Mouse (Mus musculus): ENCODE measurements around the gene Syngr3. TPM values are rescaled to one million over a fixed set of nuclear protein-coding genes. Genes with fewer than 3 reads are reported as not detected.

Syngr3 gene
- polyA plus RNA-seq, 1 experiment from 2014 or later, result 14.0 TPM

DNA sequence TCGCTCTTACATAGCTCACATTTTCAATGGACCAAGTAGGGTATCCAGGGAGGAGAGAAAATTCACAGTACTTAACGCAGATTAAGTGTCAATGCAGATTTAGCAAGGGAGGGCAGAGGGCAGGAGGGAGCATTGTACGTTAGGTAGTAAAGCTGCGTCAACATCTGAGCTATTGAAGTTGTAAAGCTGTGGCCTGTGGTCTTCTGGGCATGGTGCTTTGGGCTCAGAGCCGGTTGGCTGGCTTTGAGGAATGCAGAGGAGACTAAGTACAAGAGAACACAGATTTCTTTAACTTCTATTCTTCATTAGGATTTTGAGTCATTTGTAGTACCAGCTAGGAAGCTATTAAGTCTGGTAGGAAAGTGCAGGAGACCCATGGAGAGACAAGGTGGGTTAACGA is 25.8 kb upstream of the Syngr3 start:
- H3K9ac ChIP-seq (ENCODE audit: low read length), result no peak overlapping the region
- H3K4me1 ChIP-seq (replicated peaks; ENCODE audit: control insufficient read depth, insufficient read depth, low read length), result no peaks in the 10 kb centered on the region; the same call in 1 of the 2 replicates
- no peaks in the 10 kb centered on the region for H3K9me3 ChIP-seq (ENCODE audit: control insufficient read depth, low read length)
- H3K27me3 ChIP-seq (ENCODE audit: control insufficient read depth, insufficient read depth, low read length), result no peaks in the 10 kb centered on the region
- WGBS, result 43% methylated on average over 6 of the region's 6 CpGs
- DNase-seq (ENCODE audit: low spot score) (no peak), ATAC-seq (replicated peaks; ENCODE audit: low FRiP score) (no peak)
- no peaks in the 10 kb centered on the region for H3K36me3 ChIP-seq (ENCODE audit: control insufficient read depth, insufficient read depth, low read length)
- H3K27ac ChIP-seq (ENCODE audit: low read depth, low read length), result no peak overlapping the region
- H3K4me3 ChIP-seq (ENCODE audit: low read depth, low read length), result no peak overlapping the region
- no peak overlapping the region for H3K4me2 ChIP-seq (ENCODE audit: low read depth, low read length, severe bottlenecking)

DNA sequence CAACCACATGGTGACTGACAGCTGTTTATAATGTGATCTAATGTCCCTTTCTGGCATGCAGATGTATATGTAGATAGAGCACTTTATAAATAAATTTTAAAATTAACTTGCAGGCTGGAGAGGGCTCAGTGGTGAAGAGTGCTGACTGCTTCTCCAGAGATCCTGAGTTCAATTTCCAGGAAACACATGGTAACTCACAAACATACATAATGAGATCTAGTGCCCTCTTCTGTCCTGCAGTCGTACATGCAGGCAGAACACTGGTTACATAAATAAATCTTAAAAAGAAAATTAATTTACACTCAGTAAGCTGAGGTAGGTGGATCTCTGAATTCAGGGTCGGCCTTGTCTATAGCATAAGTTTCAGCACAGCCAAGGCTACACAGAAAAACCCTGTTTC is 18.9 kb upstream of the Syngr3 start:
- WGBS, result 35% methylated on average over 2 of the region's 2 CpGs
- Histone ChIP-seq H3K9ac (ENCODE audit: low read length) (no peak overlapping the region), H3K27ac (ENCODE audit: low read depth, low read length) (no peak overlapping the region), H3K27me3 (ENCODE audit: control insufficient read depth, insufficient read depth, low read length) (no peaks in the 10 kb centered on the region), H3K4me3 (ENCODE audit: low read depth, low read length) (no peak overlapping the region), H3K9me3 (ENCODE audit: control insufficient read depth, low read length) (no peaks in the 10 kb centered on the region), H3K4me1 (replicated peaks; ENCODE audit: control insufficient read depth, insufficient read depth, low read length) (no peaks in the 10 kb centered on the region), H3K36me3 (ENCODE audit: control insufficient read depth, insufficient read depth, low read length) (no peaks in the 10 kb centered on the region; the same call in 1 of the 2 replicates), H3K4me2 (ENCODE audit: low read depth, low read length, severe bottlenecking) (no peak overlapping the region)
- no peak for ATAC-seq (replicated peaks; ENCODE audit: low FRiP score)
- no peak for DNase-seq (ENCODE audit: low spot score)

DNA sequence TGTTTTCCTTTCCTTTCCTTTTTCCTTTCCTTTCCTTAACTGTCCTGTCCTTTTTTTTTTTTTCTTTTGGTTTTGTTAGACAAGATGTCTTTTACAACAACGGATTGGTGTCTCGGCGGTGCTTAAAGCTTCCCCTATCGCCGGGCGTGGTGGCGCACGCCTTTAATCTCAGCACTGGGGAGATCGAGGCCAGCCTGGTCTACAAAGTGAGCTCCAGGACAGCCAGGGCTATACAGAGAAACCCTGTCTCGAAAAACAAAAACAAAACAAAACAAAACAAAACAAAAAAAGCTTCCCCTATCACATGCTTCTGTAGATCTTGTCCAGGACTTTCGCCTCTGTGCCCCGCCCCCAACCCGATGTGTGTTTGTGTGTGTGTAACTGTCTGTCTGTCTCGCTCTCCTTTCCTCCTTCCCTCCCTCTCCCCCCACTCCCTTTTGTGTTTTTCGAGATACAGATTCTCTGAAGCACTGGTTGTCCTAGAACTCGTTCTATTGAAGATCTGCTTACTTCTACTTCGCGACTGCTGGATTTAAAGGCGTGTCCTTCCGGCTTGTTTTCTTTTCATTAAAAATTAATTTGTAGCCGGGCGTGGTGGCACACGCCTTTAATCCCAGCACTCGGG is 18.2 kb upstream of the Syngr3 start:
- DNase-seq (ENCODE audit: low spot score), result no peak
- H3K9me3 ChIP-seq (ENCODE audit: control insufficient read depth, low read length), result no peaks in the 10 kb centered on the region
- peak overlapping the region; percentile 71 for H3K4me2 ChIP-seq (ENCODE audit: low read depth, low read length, severe bottlenecking)
- ATAC-seq (replicated peaks; ENCODE audit: low FRiP score), result peak; percentile 64
- H3K27ac ChIP-seq (ENCODE audit: low read depth, low read length), result no peak overlapping the region
- no peaks in the 10 kb centered on the region for H3K4me1 ChIP-seq (replicated peaks; ENCODE audit: control insufficient read depth, insufficient read depth, low read length)
- no peaks in the 10 kb centered on the region for H3K27me3 ChIP-seq (ENCODE audit: control insufficient read depth, insufficient read depth, low read length)
- peak overlapping the region; percentile 50 for H3K9ac ChIP-seq (ENCODE audit: low read length)
- 6% methylated on average over 24 of the region's 24 CpGs for WGBS
- peak overlapping the region; percentile 45 for H3K4me3 ChIP-seq (ENCODE audit: low read depth, low read length)
- no peaks in the 10 kb centered on the region; the same call in 1 of the 2 replicates for H3K36me3 ChIP-seq (ENCODE audit: control insufficient read depth, insufficient read depth, low read length)

DNA sequence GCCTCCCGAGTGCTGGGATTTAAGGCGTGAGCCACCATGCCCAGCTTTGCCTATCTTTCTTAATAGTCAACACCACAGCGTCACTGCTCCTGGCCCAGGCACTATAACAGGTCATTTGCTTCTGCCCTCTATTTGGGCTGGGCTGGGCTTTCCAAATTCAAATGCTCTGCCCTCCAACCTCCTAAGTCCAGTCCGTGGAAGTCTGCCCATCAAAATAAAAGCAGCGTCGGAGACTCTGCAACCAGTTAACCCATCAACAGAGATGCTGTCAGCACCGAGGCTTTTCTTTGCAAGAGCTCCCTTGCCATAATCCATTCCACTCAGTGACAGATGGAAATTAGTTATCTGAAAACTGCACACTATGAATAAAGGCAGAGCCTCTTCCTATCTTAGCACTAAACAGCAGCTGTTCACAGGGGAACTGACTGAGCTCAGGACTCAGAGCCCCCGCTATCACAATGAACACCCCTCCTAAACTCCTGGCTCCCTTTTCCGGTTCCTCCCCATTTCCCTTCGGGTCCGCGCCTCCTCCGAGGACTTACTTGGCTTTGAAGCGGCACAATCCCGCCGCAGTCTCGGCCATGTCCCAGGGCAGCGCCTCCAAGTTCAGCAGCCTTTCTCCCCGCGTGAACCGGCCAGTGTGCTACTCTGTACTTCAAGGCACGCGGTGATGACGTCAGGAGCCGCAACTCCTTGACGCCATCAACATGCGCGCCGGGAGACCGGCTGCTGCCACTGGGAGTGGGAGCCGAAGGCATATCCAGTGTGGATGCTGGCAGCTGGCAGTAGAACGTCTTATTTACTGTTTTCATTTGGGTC is 17.4 kb upstream of the Syngr3 start, which contains the start of gene Tbl3:
TSS of gene Tbl3 (minus strand) at position 679 of the 819 bp plus-strand sequence.
- ATAC-seq (replicated peaks; ENCODE audit: low FRiP score), result peak; percentile 87
- Histone ChIP-seq H3K4me2 (ENCODE audit: low read depth, low read length, severe bottlenecking) (peak within 1 kb of the TSS; percentile 71), H3K27ac (ENCODE audit: low read depth, low read length) (0 out of 2 replicates have a peak within 1 kb of the TSS, but pooled peaks have one; percentile 0), H3K9ac (ENCODE audit: low read length) (peak within 1 kb of the TSS; percentile 50), H3K27me3 (ENCODE audit: control insufficient read depth, insufficient read depth, low read length) (no peaks in the 10 kb centered on the region), H3K9me3 (ENCODE audit: control insufficient read depth, low read length) (no peaks in the 10 kb centered on the region), H3K36me3 (ENCODE audit: control insufficient read depth, insufficient read depth, low read length) (no peaks in the 10 kb centered on the region; the same call in 1 of the 2 replicates), H3K4me1 (replicated peaks; ENCODE audit: control insufficient read depth, insufficient read depth, low read length) (no peaks in the 10 kb centered on the region), H3K4me3 (ENCODE audit: low read depth, low read length) (peak within 1 kb of the TSS; percentile 45)
- DNase-seq (ENCODE audit: low spot score), result peak; percentile 96
- WGBS, result 5% methylated on average over 32 of the region's 32 CpGs

DNA sequence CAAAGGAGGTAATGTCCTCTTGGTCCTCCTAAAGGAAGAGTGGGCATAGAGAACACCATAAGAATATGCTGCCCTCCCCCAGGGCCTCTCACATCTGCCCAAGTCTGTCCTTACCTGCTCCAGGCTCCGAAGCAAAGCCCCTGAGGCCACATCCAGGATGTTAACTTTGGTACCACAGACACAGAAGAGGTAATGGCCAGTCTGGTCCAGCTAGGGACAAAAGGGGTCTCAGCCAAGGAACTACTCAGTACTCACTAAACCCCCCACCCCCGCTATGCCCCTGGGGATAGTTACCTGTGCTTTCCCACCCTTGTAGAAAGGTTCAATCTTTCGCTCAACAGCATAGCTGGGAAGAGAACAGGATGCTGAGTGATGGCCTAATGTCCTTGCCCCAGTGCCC is 16.1 kb upstream of the Syngr3 start:
- no peaks in the 10 kb centered on the region for H3K27me3 ChIP-seq (ENCODE audit: control insufficient read depth, insufficient read depth, low read length)
- H3K9me3 ChIP-seq (ENCODE audit: control insufficient read depth, low read length), result no peaks in the 10 kb centered on the region
- H3K4me3 ChIP-seq (ENCODE audit: low read depth, low read length), result no peak overlapping the region
- no peaks in the 10 kb centered on the region for H3K4me1 ChIP-seq (replicated peaks; ENCODE audit: control insufficient read depth, insufficient read depth, low read length)
- no peak overlapping the region for H3K4me2 ChIP-seq (ENCODE audit: low read depth, low read length, severe bottlenecking)
- no peak overlapping the region for H3K9ac ChIP-seq (ENCODE audit: low read length)
- peaks cover 2% of the 10 kb centered on the region; the same call in 1 of the 2 replicates for H3K36me3 ChIP-seq (ENCODE audit: control insufficient read depth, insufficient read depth, low read length)
- WGBS, result 97% methylated on average over 3 of the region's 3 CpGs
- no peak for DNase-seq (ENCODE audit: low spot score)
- no peak for ATAC-seq (replicated peaks; ENCODE audit: low FRiP score)
- H3K27ac ChIP-seq (ENCODE audit: low read depth, low read length), result no peak overlapping the region

DNA sequence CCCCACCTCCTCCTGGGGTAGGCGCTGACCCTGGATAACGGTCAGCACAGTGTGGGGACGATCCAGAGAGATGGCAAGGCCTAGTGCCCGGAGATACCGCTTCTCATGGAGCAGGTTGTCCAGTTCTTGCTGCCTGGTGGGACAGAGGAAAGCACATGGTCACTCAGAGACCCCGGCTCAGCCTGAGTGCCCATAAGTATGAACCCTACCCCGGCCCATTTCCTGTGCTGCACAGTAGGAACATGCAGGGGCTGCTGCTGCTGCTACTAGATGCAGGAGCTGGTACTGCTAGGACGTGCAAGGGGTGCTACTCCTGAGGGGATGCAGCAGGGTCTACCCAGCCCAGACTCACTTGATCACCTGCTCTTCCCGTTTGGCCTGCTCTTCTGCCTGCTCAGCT is 11.5 kb upstream of the Syngr3 start:
- Histone ChIP-seq H3K9ac (ENCODE audit: low read length) (no peak overlapping the region), H3K4me1 (replicated peaks; ENCODE audit: control insufficient read depth, insufficient read depth, low read length) (peaks cover 6% of the 10 kb centered on the region), H3K36me3 (ENCODE audit: control insufficient read depth, insufficient read depth, low read length) (peaks cover 9% of the 10 kb centered on the region; the same call in 1 of the 2 replicates), H3K9me3 (ENCODE audit: control insufficient read depth, low read length) (no peaks in the 10 kb centered on the region), H3K27me3 (ENCODE audit: control insufficient read depth, insufficient read depth, low read length) (no peaks in the 10 kb centered on the region), H3K4me2 (ENCODE audit: low read depth, low read length, severe bottlenecking) (no peak overlapping the region), H3K4me3 (ENCODE audit: low read depth, low read length) (no peak overlapping the region), H3K27ac (ENCODE audit: low read depth, low read length) (no peak overlapping the region)
- 92% methylated on average over 9 of the region's 9 CpGs for WGBS
- no peak for ATAC-seq (replicated peaks; ENCODE audit: low FRiP score)
- DNase-seq (ENCODE audit: low spot score), result no peak

DNA sequence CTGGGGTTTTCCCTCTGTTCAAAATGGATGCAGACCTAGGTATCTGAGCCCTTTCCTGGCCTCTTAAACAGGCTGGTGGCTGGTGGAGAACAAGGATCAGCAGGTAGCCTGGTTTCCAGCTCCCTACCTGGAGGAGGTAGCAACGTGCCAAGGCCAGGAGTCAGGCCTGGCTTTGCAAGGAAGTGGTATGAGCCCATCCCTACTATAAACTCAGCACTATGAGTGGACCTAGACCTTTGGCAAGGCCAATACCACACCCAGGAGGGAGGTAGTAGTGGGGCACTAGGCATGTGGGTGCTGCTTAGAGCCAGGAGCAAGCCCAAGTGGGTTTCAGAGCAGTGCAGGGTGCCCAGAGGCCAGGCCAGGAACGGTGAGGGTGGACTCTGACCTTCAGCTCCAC is 9.7 kb upstream of the Syngr3 start:
- WGBS, result 78% methylated on average over 2 of the region's 2 CpGs
- H3K4me3 ChIP-seq (ENCODE audit: low read depth, low read length), result no peak overlapping the region
- H3K4me1 ChIP-seq (replicated peaks; ENCODE audit: control insufficient read depth, insufficient read depth, low read length), result peaks cover 10% of the 10 kb centered on the region
- no peak overlapping the region for H3K4me2 ChIP-seq (ENCODE audit: low read depth, low read length, severe bottlenecking)
- H3K27ac ChIP-seq (ENCODE audit: low read depth, low read length), result no peak overlapping the region
- no peaks in the 10 kb centered on the region for H3K27me3 ChIP-seq (ENCODE audit: control insufficient read depth, insufficient read depth, low read length)
- H3K36me3 ChIP-seq (ENCODE audit: control insufficient read depth, insufficient read depth, low read length), result peaks cover 9% of the 10 kb centered on the region; the same call in 1 of the 2 replicates
- H3K9me3 ChIP-seq (ENCODE audit: control insufficient read depth, low read length), result no peaks in the 10 kb centered on the region
- ATAC-seq (replicated peaks; ENCODE audit: low FRiP score), result no peak
- DNase-seq (ENCODE audit: low spot score), result no peak
- H3K9ac ChIP-seq (ENCODE audit: low read length), result no peak overlapping the region

DNA sequence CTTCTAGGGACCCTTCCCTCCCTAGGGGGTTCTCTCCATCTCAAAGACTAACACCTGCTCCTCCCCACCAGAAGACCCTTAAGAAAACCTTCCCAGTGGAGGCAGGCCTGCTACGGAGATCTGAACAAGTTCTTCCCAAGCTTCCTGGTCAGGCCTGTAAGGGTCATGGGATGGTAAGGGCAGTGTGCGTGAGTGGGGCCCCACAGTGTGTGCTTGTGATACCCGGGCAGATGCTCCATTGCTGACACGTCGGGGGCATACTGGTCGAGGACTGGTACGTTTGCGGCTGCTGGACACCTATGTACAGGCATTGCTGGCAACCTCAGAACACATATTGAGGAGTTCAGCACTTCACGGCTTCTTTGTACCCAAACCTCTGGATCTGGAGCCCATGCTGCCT is 9.0 kb upstream of the Syngr3 start:
- 71% methylated on average over 9 of the region's 9 CpGs for WGBS
- peaks cover 10% of the 10 kb centered on the region for H3K4me1 ChIP-seq (replicated peaks; ENCODE audit: control insufficient read depth, insufficient read depth, low read length)
- H3K9me3 ChIP-seq (ENCODE audit: control insufficient read depth, low read length), result no peaks in the 10 kb centered on the region
- H3K4me2 ChIP-seq (ENCODE audit: low read depth, low read length, severe bottlenecking), result no peak overlapping the region
- H3K36me3 ChIP-seq (ENCODE audit: control insufficient read depth, insufficient read depth, low read length), result peaks cover 9% of the 10 kb centered on the region; the same call in 1 of the 2 replicates
- ATAC-seq (replicated peaks; ENCODE audit: low FRiP score) (no peak), DNase-seq (ENCODE audit: low spot score) (peak; percentile 42)
- H3K4me3 ChIP-seq (ENCODE audit: low read depth, low read length), result no peak overlapping the region
- H3K9ac ChIP-seq (ENCODE audit: low read length), result no peak overlapping the region
- H3K27me3 ChIP-seq (ENCODE audit: control insufficient read depth, insufficient read depth, low read length), result no peaks in the 10 kb centered on the region
- H3K27ac ChIP-seq (ENCODE audit: low read depth, low read length), result no peak overlapping the region
